Mouse (Mus musculus) CH12F3 (cell line): ENCODE data around the gene Gm29427.
"Not testable (repeated sequence)": the region's sequence is repeated elsewhere in the genome, so short reads cannot be mapped to it uniquely, and the experiment has no call there.

Experiments
- in situ Hi-C: fragments of 300-500 bp; cut with MboI; formaldehyde crosslinking; loops from 2 replicates; pipeline ENCODE4 v1.14.3; 2020; ENCODE audit warnings: low sequenced_read_pairs

Gene Gm29427

GRCm38 (mm10) chr1:130681075-130681474, 34.5 kb downstream of the Gm29427 start:
- in situ Hi-C loops, result loop anchor here (25.0 kb wide), 2 partner anchors 281 to 381 kb away; no protein-coding TSS in a partner anchor

GRCm38 (mm10) chr1:130678551-130678950, 37.0 kb downstream of the Gm29427 start:
- in situ Hi-C loops, result loop anchor here (25.0 kb wide), 2 partner anchors 284 to 384 kb away; no protein-coding TSS in a partner anchor

- in situ Hi-C loops, result not testable (repeated sequence)
These were observed 52.0 kb downstream of the Gm29427 start for GRCm38 (mm10) chr1:130663576-130663975.

GRCm38 (mm10) chr1:130661454-130661853, 54.1 kb downstream of the Gm29427 start, which contains the start of gene C4bp:
TSS of gene C4bp (minus strand) at chr1:130661632.
- in situ Hi-C loops, result no loop called here

- in situ Hi-C loops, result not testable (repeated sequence)
These were observed 56.0 kb downstream of the Gm29427 start for GRCm38 (mm10) chr1:130659641-130660040.

- in situ Hi-C loops, result no loop called here
These were observed 71.5 kb downstream of the Gm29427 start for GRCm38 (mm10) chr1:130644103-130644502.

GRCm38 (mm10) chr1:130640967-130641366, 74.6 kb downstream of the Gm29427 start:
- in situ Hi-C loops, result no loop called here

- in situ Hi-C loops, result no loop called here
These were observed 81.7 kb downstream of the Gm29427 start for GRCm38 (mm10) chr1:130633761-130634410.

GRCm38 (mm10) chr1:130633316-130633715, 82.3 kb downstream of the Gm29427 start:
- in situ Hi-C loops, result no loop called here

- in situ Hi-C loops, result loop anchor here (5.0 kb wide), 1 partner anchor 52 kb away; no protein-coding TSS in a partner anchor
These were observed 86.1 kb downstream of the Gm29427 start, which contains the start of gene Zp3r for GRCm38 (mm10) chr1:130629521-130629920. TSS of gene Zp3r (minus strand) at chr1:130629621.
